ENCODE assay signal across 39 mouse cellular contexts in genomic region chr1:187010071-187010470, GRCm38 (mm10). TPM values are rescaled to one million over a fixed set of nuclear protein-coding genes. Genes with fewer than 3 reads are reported as not detected.
"Had no signal": no experiment of that assay in that cellular context is flagged by ENCODE, and none has a peak within 500 bp of the region (broad histone marks: within the 10 kb centered on the region; RNA-seq: fewer than 3 reads in every experiment).

No protein-coding gene starts in this region.

- H3K27me3 ChIP-seq: limb, embryonic 12.5 days; limb, embryonic 13.5 days; limb, embryonic 15.5 days; liver, embryonic 12.5 days; liver, embryonic 13.5 days; liver, embryonic 15.5 days; lung, embryonic 15.5 days; megakaryocyte, embryonic 14.5 days; midbrain, embryonic 12.5 days; midbrain, embryonic 13.5 days; midbrain, embryonic 15.5 days; neural tube, embryonic 12.5 days had no signal

- H3K9ac ChIP-seq: limb, embryonic 12.5 days; limb, embryonic 13.5 days; limb, embryonic 15.5 days; liver, embryonic 12.5 days; liver, embryonic 13.5 days; liver, embryonic 14.5 days; liver, embryonic 15.5 days; liver, postnatal 0 days; lung, embryonic 14.5 days; lung, embryonic 15.5 days; midbrain, embryonic 12.5 days; midbrain, embryonic 13.5 days; midbrain, embryonic 15.5 days; neural tube, embryonic 12.5 days had no signal

- ATAC-seq: liver, embryonic 12.5 days; liver, postnatal 0 days; lung, postnatal 0 days; midbrain, embryonic 13.5 days; midbrain, embryonic 15.5 days; midbrain, embryonic 16.5 days had no signal

- H3K9me3 ChIP-seq: limb, embryonic 10.5 days; limb, embryonic 12.5 days; limb, embryonic 13.5 days; limb, embryonic 15.5 days; liver, embryonic 12.5 days; liver, embryonic 13.5 days; liver, embryonic 15.5 days; lung, embryonic 15.5 days; midbrain, embryonic 12.5 days; midbrain, embryonic 13.5 days; midbrain, embryonic 15.5 days; neural tube, embryonic 12.5 days had no signal

- H3K4me3 ChIP-seq: limb, embryonic 10.5 days; limb, embryonic 12.5 days; limb, embryonic 13.5 days; limb, embryonic 15.5 days; liver, embryonic 12.5 days; liver, embryonic 13.5 days; liver, embryonic 15.5 days; lung, embryonic 15.5 days; midbrain, embryonic 12.5 days; midbrain, embryonic 13.5 days; midbrain, embryonic 15.5 days; myocyte; neural tube, embryonic 12.5 days had no signal

- H3K4me2 ChIP-seq: limb, embryonic 12.5 days; limb, embryonic 13.5 days; limb, embryonic 15.5 days; liver, embryonic 11.5 days; liver, embryonic 12.5 days; liver, embryonic 13.5 days; liver, embryonic 15.5 days; lung, embryonic 14.5 days; lung, embryonic 15.5 days; midbrain, embryonic 12.5 days; midbrain, embryonic 13.5 days; midbrain, embryonic 15.5 days; neural tube, embryonic 12.5 days had no signal

- DNase-seq: left cerebral cortex, postnatal 4 days; liver; liver, embryonic 13.5 days; liver, postnatal 0 days; lung, adult 18-20 months; lung, adult 2 months; lung, embryonic 14.5 days; lung, postnatal 10 days; lung, postnatal 14 days; lung, postnatal 36 days; lung, postnatal 4 days; midbrain, embryonic 14.5 days had no signal

- H3K36me3 ChIP-seq: limb, embryonic 10.5 days; limb, embryonic 12.5 days; limb, embryonic 13.5 days; limb, embryonic 15.5 days; liver, embryonic 12.5 days; liver, embryonic 13.5 days; liver, embryonic 15.5 days; lung, embryonic 15.5 days; midbrain, embryonic 12.5 days; midbrain, embryonic 13.5 days; midbrain, embryonic 15.5 days; neural tube, embryonic 12.5 days had no signal

- H3K4me1 ChIP-seq: limb, embryonic 10.5 days; limb, embryonic 12.5 days; limb, embryonic 13.5 days; limb, embryonic 15.5 days; liver, embryonic 12.5 days; liver, embryonic 13.5 days; liver, embryonic 15.5 days; lung, embryonic 15.5 days; megakaryocyte, embryonic 14.5 days; midbrain, embryonic 12.5 days; midbrain, embryonic 13.5 days; midbrain, embryonic 15.5 days; neural tube, embryonic 12.5 days had no signal

- H3K27ac ChIP-seq: limb, embryonic 10.5 days; limb, embryonic 12.5 days; limb, embryonic 13.5 days; limb, embryonic 15.5 days; liver, embryonic 12.5 days; liver, embryonic 13.5 days; liver, embryonic 14.5 days; liver, embryonic 15.5 days; lung, embryonic 15.5 days; macrophage; midbrain, embryonic 12.5 days; midbrain, embryonic 13.5 days; midbrain, embryonic 15.5 days; neural tube, embryonic 12.5 days had no signal

RNA-seq across cellular contexts. Expression of gene D1Pas1, which starts 42.9 kb away (rescaled TPM):
- total RNA-seq: left cerebral cortex, postnatal 25 days; left cerebral cortex, postnatal 36 days; liver, adult 2 months; megakaryocyte progenitor cell, adult 5-6 weeks; megakaryocyte, adult 5-6 weeks; megakaryocyte-erythroid progenitor cell, adult 5-6 weeks; midbrain, postnatal 0 days had no signal
- polyA plus RNA-seq: liver, adult 2 months; liver, embryonic 12.5 days; liver, embryonic 13.5 days; liver, embryonic 14.5 days; liver, embryonic 15.5 days; liver, embryonic 16.5 days; liver, postnatal 0 days; lung, adult 2 months; lung, embryonic 14.5 days; lung, embryonic 15.5 days; lung, postnatal 0 days; macrophage; midbrain, embryonic 15.5 days; myocyte; neural tube, embryonic 11.5 days had no signal
